Mouse (Mus musculus) limb, embryonic 11.5 days (tissue): ENCODE data around the gene Rufy1. TPM values are rescaled to one million over a fixed set of nuclear protein-coding genes. Genes with fewer than 3 reads are reported as not detected.
"Not testable (repeated sequence)": the region's sequence is repeated elsewhere in the genome, so short reads cannot be mapped to it uniquely, and the experiment has no call there.

ENCODE experiments used
- ATAC-seq: fragments of 200-750 bp; cut with Nextera tagmentation; 2 replicates; pipeline ENCODE4 v1.8.0; 2017; ENCODE audit warnings: low read depth; ENCODE audit not compliant: insufficient number of reproducible peaks, low FRiP score, low TSS enrichment
- DNase-seq: peaks from one replicate; pipeline ENCODE4 v3.0.0-alpha.2; 2015; ENCODE audit warnings: low spot score
- H3K27ac ChIP-seq: fragments of 300-500 bp; sonication (generic); replicated peaks from 2 replicates; pipeline ENCODE4 v1.5.1; 2014; ENCODE audit warnings: low read depth, mild to moderate bottlenecking, low read length
- H3K27me3 ChIP-seq: fragments of 300-500 bp; sonication (generic); 2 replicates; pipeline ENCODE4 v1.6.1; 2014; ENCODE audit warnings: mild to moderate bottlenecking, low read length, mixed read lengths; ENCODE audit not compliant: control insufficient read depth, insufficient read depth
- H3K36me3 ChIP-seq: fragments of 300-500 bp; sonication (generic); 2 replicates; pipeline ENCODE4 v1.6.1; 2014; ENCODE audit warnings: mild to moderate bottlenecking, low read length, moderate library complexity, mixed read lengths; ENCODE audit not compliant: control insufficient read depth, insufficient read depth
- H3K4me1 ChIP-seq: fragments of 300-500 bp; sonication (generic); 2 replicates; pipeline ENCODE4 v1.6.1; 2014; ENCODE audit warnings: low read length, mixed read lengths; ENCODE audit not compliant: control insufficient read depth, insufficient read depth
- H3K4me2 ChIP-seq: fragments of 300-500 bp; sonication (generic); 2 replicates; pipeline ENCODE4 v1.6.1; 2014; ENCODE audit warnings: low read depth, mild to moderate bottlenecking, moderate library complexity; ENCODE audit not compliant: severe bottlenecking
- H3K4me3 ChIP-seq: fragments of 300-500 bp; sonication (generic); 2 replicates; pipeline ENCODE4 v1.5.1; 2014; ENCODE audit warnings: low read depth, low read length
- H3K9ac ChIP-seq: fragments of 300-500 bp; sonication (generic); 2 replicates; pipeline ENCODE4 v1.6.1; 2014; ENCODE audit warnings: mild to moderate bottlenecking, low read length
- H3K9me3 ChIP-seq: fragments of 300-500 bp; sonication (generic); 2 replicates; pipeline ENCODE4 v1.6.1; 2016; ENCODE audit warnings: low read length; ENCODE audit not compliant: control insufficient read depth
- WGBS: fragments of 180-500 bp; shearing (Covaris S2); extraction: QIAGEN DNeasy Blood & Tissue Kit; methylation state at CpG from one replicate; pipeline ENCODE4 v1.1.7; 2014; 5-methylcytosine and 5-hydroxymethylcytosine counted together
- polyA plus RNA-seq: library from polyadenylated mRNA; unstranded; fragments of >200 nt; fragmentation: Nextera tagmentation; extraction: Ambion mirVana; gene quantifications from 2 replicates; pipeline ENCODE4 v1.2.1, GENCODE M21; 2014

Rufy1 gene
- polyA plus RNA-seq, 1 experiment from 2014 or later, result 28.1 TPM

DNA sequence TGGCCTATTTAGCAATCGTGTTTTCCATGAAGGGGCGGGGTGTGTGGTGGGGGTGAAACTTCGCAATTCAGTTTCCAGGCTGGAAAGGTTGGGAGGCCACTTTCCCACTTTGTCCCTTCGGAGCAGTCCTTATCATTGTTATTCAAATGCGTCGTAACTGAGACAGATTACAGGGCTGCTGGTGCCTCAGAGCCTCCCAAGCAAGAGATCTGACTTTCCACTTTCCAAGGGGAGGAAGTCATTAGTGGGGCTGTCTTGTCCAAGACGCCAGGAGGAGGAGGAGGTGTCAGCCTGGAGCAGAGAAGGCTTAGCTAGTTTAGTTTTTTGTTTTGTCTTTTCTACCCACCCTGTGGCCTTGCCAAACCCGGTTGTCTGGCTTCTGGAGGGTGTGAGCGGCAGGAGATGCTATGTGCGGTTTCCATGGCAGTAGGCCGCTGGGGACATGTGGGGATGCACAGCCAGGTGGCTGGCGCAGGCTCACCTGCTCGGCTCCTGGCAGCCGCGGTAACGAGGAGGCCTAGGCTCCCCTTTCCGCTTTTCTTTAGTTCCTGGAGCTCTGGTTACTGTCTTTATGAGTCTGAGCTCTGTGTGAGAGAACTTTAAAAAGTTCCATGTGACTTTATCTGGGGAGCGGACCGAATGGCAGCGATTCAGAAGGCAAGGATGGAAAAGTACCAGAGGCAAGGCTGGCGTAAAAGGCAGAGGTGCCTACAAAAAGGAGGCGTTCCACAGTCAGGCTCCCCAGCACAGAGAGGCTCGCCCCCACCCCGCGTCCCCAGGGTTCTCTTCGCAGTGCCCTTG, 26.4 kb upstream of the Rufy1 start:
- ATAC-seq (0 out of 2 replicates have a peak, but pooled peaks have one; percentile 39), DNase-seq (peak; percentile 55)
- no peak overlapping the region for H3K4me3 ChIP-seq
- no peaks in the 10 kb centered on the region for H3K27me3 ChIP-seq
- no peaks in the 10 kb centered on the region for H3K36me3 ChIP-seq
- WGBS, result 4% methylated on average over 26 of the region's 26 CpGs
- peaks cover 4% of the 10 kb centered on the region; the same call in 1 of the 2 replicates for H3K4me1 ChIP-seq
- peak overlapping the region; percentile 21 for H3K4me2 ChIP-seq
- no peak overlapping the region for H3K9ac ChIP-seq
- no peak overlapping the region for H3K27ac ChIP-seq
- no peaks in the 10 kb centered on the region for H3K9me3 ChIP-seq

DNA sequence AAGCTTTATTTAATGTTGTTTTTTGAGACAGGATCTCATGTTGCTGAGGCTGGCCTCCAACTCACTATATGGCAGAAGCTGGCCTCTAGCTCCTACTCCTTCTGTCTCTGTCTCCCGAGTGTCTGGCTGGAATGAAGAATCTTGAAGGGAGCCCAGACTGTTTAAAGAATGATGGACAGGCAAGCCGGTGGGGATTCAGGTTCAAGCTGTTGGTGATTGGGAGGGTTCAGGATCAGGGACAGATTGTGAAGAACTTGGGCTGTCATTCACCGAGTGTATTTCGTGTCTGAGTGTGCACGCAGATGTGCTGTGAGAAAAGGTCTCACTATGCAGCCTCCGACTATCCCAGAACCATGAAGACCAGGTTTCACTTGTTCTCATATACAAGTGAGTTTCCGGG, 25.5 kb upstream of the Rufy1 start:
- Histone ChIP-seq H3K4me2 (no peak overlapping the region), H3K4me1 (peaks cover 4% of the 10 kb centered on the region; the same call in 1 of the 2 replicates), H3K9ac (no peak overlapping the region), H3K4me3 (no peak overlapping the region), H3K9me3 (no peaks in the 10 kb centered on the region), H3K27ac (no peak overlapping the region), H3K27me3 (no peaks in the 10 kb centered on the region), H3K36me3 (no peaks in the 10 kb centered on the region)
- DNase-seq (no peak), ATAC-seq (no peak)
- WGBS, result 59% methylated on average over 7 of the region's 7 CpGs

DNA sequence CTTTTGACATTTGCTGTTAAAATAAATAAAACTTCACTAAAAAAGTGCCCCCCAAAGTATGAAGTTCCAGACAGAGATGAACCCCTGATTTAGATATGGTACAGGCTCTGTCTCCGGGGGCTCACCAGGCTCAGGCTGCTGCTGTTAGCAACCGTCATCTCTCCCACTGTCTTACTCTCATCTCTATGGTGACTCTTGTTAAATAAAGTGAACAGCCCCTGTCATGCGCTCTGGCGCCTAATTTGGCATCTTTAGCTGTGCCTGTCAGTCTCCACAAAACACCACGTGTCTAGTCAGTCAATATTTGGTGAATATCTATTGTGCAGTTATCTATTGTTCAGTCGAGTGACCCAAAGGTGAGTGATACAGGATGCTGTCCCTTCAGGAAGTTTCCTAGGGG, 24.0 kb upstream of the Rufy1 start:
- no peak overlapping the region for H3K4me2 ChIP-seq
- no peak overlapping the region for H3K4me3 ChIP-seq
- H3K9me3 ChIP-seq, result no peaks in the 10 kb centered on the region
- ATAC-seq (no peak), DNase-seq (no peak)
- no peak overlapping the region for H3K27ac ChIP-seq
- no peaks in the 10 kb centered on the region for H3K36me3 ChIP-seq
- H3K9ac ChIP-seq, result no peak overlapping the region
- WGBS, result 83% methylated on average over 6 of the region's 6 CpGs
- H3K4me1 ChIP-seq, result peaks cover 4% of the 10 kb centered on the region; the same call in 1 of the 2 replicates
- H3K27me3 ChIP-seq, result no peaks in the 10 kb centered on the region

DNA sequence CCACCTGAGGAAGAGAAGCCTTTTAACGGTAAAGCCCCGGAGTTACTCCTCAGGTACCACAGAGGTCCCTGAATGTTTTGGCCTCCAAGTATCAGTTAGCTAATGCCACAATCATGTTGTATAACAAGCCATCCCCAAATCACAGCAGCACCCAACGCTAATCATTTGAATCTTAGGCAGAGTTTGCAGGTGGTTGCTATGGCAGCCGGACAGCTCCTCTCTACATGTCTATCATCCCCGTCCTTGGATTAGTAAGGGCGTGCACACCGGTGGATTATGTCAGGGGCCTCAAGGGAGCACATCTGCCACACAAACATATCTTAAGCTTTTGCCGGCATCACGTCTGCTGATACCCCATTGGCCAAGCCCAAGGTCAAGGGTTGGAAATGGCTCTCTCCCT, 19.3 kb upstream of the Rufy1 start:
- DNase-seq (no peak), ATAC-seq (no peak)
- WGBS, result 81% methylated on average over 9 of the region's 9 CpGs
- no peak overlapping the region for H3K27ac ChIP-seq
- no peaks in the 10 kb centered on the region for H3K36me3 ChIP-seq
- no peak overlapping the region for H3K4me3 ChIP-seq
- H3K27me3 ChIP-seq, result no peaks in the 10 kb centered on the region
- H3K9me3 ChIP-seq, result no peaks in the 10 kb centered on the region
- no peak overlapping the region for H3K9ac ChIP-seq
- no peaks in the 10 kb centered on the region for H3K4me1 ChIP-seq
- H3K4me2 ChIP-seq, result no peak overlapping the region

DNA sequence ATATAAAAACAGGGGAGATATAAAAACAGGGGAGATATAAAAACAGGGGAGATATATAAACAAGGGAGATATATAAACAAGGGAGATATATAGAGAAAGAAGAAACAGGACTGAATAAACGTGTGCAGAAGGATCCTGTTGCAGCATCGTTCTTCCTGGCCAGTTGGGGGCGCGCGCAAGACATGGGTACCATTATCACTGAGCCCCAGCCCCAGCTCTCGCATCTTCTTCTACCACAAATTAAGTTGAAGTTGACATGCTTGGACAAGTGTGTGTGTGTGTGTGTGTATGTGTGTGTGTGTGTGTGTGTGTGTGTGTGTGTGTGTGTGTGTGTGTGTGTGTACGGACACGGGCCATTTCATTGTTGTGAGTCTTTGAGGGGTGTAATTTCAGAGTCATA, 17.2 kb upstream of the Rufy1 start:
- not testable (repeated sequence) for H3K36me3 ChIP-seq, H3K4me2 ChIP-seq, DNase-seq, H3K27me3 ChIP-seq, H3K9me3 ChIP-seq, H3K27ac ChIP-seq, H3K4me3 ChIP-seq, H3K4me1 ChIP-seq, H3K9ac ChIP-seq, ATAC-seq
- WGBS, result 56% methylated on average over 8 of the region's 8 CpGs

DNA sequence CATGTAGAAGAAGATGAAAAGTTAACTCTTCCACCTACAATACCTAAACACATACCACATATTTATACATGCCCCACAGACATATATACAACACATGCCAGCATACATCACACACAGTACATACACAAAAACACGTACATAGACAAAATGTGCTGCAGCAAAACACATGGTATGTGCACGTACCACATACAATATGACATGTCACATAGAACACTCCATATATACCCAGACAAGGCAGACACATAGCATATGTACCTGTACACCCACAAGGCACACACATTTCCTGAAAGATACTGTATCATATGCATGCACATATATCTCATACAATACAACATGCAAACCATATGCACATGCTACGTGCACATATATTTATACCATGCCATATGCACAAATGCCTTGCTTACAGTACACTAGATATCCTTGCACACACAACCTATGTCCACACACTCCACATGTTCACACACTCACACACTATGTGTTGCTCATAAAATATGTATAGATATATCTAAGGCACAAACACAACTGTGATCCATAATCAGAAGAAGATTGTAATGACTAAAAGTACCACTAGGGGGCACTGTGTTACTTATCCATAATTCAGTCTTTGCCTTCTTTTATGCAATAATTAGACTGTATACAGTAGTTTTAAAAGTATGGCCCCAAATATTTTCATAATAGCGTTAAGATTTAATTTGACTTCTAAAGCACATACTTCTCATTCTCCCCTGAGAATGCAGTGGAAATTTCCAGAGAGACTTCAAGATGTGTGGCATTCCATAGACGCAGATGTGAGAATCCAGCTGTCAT, 12.5 kb upstream of the Rufy1 start:
- no peak overlapping the region for H3K27ac ChIP-seq
- no peaks in the 10 kb centered on the region for H3K36me3 ChIP-seq
- H3K9me3 ChIP-seq, result no peaks in the 10 kb centered on the region
- no peak overlapping the region for H3K4me3 ChIP-seq
- ATAC-seq (no peak), DNase-seq (no peak)
- H3K27me3 ChIP-seq, result no peaks in the 10 kb centered on the region
- H3K4me2 ChIP-seq, result no peak overlapping the region
- no peak overlapping the region for H3K9ac ChIP-seq
- 71% methylated on average over 5 of the region's 5 CpGs for WGBS
- H3K4me1 ChIP-seq, result no peaks in the 10 kb centered on the region

DNA sequence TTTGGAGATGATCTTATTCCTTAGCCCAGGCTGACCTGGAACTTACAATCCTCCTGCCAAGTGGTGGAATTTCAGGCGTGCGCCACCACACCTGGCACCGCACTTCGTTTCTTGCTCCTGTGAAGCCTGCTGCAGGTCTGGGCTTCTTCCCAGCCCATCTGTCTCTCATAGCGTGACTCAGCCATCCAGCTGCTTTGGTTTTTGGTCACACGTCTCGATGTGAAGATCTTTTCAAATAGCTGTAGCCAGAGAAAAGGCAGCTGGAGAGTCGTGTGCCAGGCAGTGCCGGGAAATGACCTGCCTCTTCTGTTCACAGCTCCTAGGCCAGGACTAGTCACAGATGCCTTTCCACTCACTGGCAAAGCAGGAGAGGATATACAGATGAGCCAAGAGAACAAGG, 10.7 kb upstream of the Rufy1 start:
- WGBS, result 68% methylated on average over 9 of the region's 9 CpGs

DNA sequence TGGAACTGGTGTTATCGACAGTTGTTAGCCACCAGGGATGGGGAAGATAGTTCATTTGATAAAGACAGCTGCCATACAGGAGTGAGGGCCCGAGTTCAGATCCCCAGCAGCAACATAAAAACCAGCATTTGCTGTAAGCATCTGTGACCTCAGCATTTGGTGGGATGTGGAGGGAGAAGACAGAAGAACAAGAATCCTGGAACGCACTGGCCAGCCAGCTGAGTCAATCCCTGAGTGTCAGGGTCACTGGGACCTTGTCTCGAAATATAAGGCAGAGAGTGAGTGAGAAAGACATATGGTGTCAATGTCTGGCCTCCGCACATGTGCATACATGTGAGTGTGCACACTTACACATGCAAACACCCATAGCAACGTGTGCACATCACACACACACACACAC, 9.8 kb upstream of the Rufy1 start:
- no peak for DNase-seq
- no peak overlapping the region for H3K27ac ChIP-seq
- no peak overlapping the region for H3K9ac ChIP-seq
- H3K9me3 ChIP-seq, result no peaks in the 10 kb centered on the region
- no peak overlapping the region for H3K4me3 ChIP-seq
- WGBS, result 82% methylated on average over 6 of the region's 6 CpGs
- no peak overlapping the region for H3K4me2 ChIP-seq
- ATAC-seq, result no peak
- H3K36me3 ChIP-seq, result no peaks in the 10 kb centered on the region
- H3K27me3 ChIP-seq, result no peaks in the 10 kb centered on the region
- no peaks in the 10 kb centered on the region for H3K4me1 ChIP-seq

More for the DNA sequence above, 10.7 kb upstream of the Rufy1 start:
- no peaks in the 10 kb centered on the region for H3K9me3 ChIP-seq
- DNase-seq (no peak), ATAC-seq (no peak)
- no peaks in the 10 kb centered on the region for H3K27me3 ChIP-seq
- no peak overlapping the region for H3K4me3 ChIP-seq
- no peak overlapping the region for H3K27ac ChIP-seq
- H3K4me1 ChIP-seq, result no peaks in the 10 kb centered on the region
- no peak overlapping the region for H3K9ac ChIP-seq
- no peaks in the 10 kb centered on the region for H3K36me3 ChIP-seq
- no peak overlapping the region for H3K4me2 ChIP-seq
